8 mouse cellular contexts compared by ENCODE assay signal in genomic region chr5:38158947-38159633, GRCm38 (mm10). TPM values are rescaled to one million over a fixed set of nuclear protein-coding genes. Genes with fewer than 3 reads are reported as not detected.
DNase-seq lines count a peak whose midpoint lies in the region; ATAC-seq and TF ChIP-seq lines count a peak whose summit lies in the region.

No protein-coding gene starts in this region.

- peaks cover 2% of the 10 kb centered on the region; the same call in 1 of the 2 replicates for H3K27me3 ChIP-seq in spleen, adult 2 months (ENCODE audit: control insufficient read depth, insufficient read depth, low read length)
- H3K27me3 ChIP-seq in embryonic facial prominence, embryonic 13.5 days, result peaks cover 21% of the 10 kb centered on the region
- H3K27me3 ChIP-seq in heart, embryonic 10.5 days (ENCODE audit: insufficient read depth, poor library complexity, severe bottlenecking), result peaks cover 83% of the 10 kb centered on the region
- peaks cover 5% of the 10 kb centered on the region; the same call in 1 of the 2 replicates for H3K27me3 ChIP-seq in kidney, postnatal 0 days (ENCODE audit: insufficient read depth, low read length)
- H3K27me3 ChIP-seq in liver, embryonic 13.5 days, result peaks cover 72% of the 10 kb centered on the region
- H3K27me3 ChIP-seq in neural tube, embryonic 14.5 days (ENCODE audit: control insufficient read depth, insufficient read depth, low read length), result no peaks in the 10 kb centered on the region

- peak overlapping the region; percentile 93 for H3K9ac ChIP-seq in embryonic facial prominence, embryonic 13.5 days
- peak overlapping the region; percentile 67 for H3K9ac ChIP-seq in kidney, postnatal 0 days (ENCODE audit: low read depth, low read length)
- no peak overlapping the region; the same call in 1 of the 2 replicates for H3K9ac ChIP-seq in liver, embryonic 13.5 days
- peak overlapping the region; percentile 99 for H3K9ac ChIP-seq in neural tube, embryonic 14.5 days (replicated peaks; ENCODE audit: low read depth, low read length)

- DNase-seq in spleen, adult 2 months (ENCODE audit: low read depth in 1 of 2, low spot score in 2 of 2), result no peak
- DNase-seq in spleen, adult 12 weeks (ENCODE audit: low spot score), result no peak
- no peak for DNase-seq in heart, embryonic 10.5 days (ENCODE audit: low spot score)
- DNase-seq in kidney, postnatal 0 days (ENCODE audit: low spot score), result peak; percentile 77
- no peak for DNase-seq in liver, embryonic 13.5 days
- DNase-seq in thymus, postnatal 36 days, result peak; percentile 56 to 64

- H3K4me2 ChIP-seq in embryonic facial prominence, embryonic 13.5 days, result peak overlapping the region; percentile 76
- H3K4me2 ChIP-seq in kidney, postnatal 0 days (ENCODE audit: low read length), result peak overlapping the region; percentile 96
- H3K4me2 ChIP-seq in liver, embryonic 13.5 days, result peak overlapping the region; percentile 58
- peak overlapping the region; percentile 89 for H3K4me2 ChIP-seq in neural tube, embryonic 14.5 days (ENCODE audit: low read depth, low read length)

- TF ChIP-seq CTCF in spleen, adult 2 months (IDR thresholded peaks at IDR 0.05; ENCODE audit: extremely low read depth, insufficient read depth, insufficient read length, insufficient replicate concordance), result no peak
- TF ChIP-seq CTCF in kidney, postnatal 0 days (IDR thresholded peaks at IDR 0.05; ENCODE audit: low read depth), result no peak

- WGBS in spleen, adult 2 months, result 2% methylated on average over 79 of the region's 79 CpGs
- WGBS in embryonic facial prominence, embryonic 13.5 days, result under 1% methylated on average over 68 of the region's 79 CpGs
- WGBS in heart, embryonic 10.5 days, result under 1% methylated on average over 78 of the region's 79 CpGs
- WGBS in kidney, postnatal 0 days, result under 1% methylated on average over 61 of the region's 79 CpGs
- under 1% methylated on average over 68 of the region's 79 CpGs for WGBS in liver, embryonic 13.5 days (ENCODE audit: insufficient replicate concordance)
- WGBS in neural tube, embryonic 14.5 days, result 0% methylated on average over 72 of the region's 79 CpGs

- peaks cover 2% of the 10 kb centered on the region; the same call in 1 of the 2 replicates for H3K4me1 ChIP-seq in spleen, adult 2 months (ENCODE audit: control insufficient read depth, insufficient read depth, insufficient read length)
- peaks cover 21% of the 10 kb centered on the region for H3K4me1 ChIP-seq in embryonic facial prominence, embryonic 13.5 days
- peaks cover 9% of the 10 kb centered on the region for H3K4me1 ChIP-seq in heart, embryonic 10.5 days
- H3K4me1 ChIP-seq in kidney, postnatal 0 days (replicated peaks; ENCODE audit: insufficient read depth, low read length), result no peaks in the 10 kb centered on the region; the same call in 1 of the 2 replicates
- no peaks in the 10 kb centered on the region for H3K4me1 ChIP-seq in liver, embryonic 13.5 days (replicated peaks)
- peaks cover 41% of the 10 kb centered on the region for H3K4me1 ChIP-seq in neural tube, embryonic 14.5 days (ENCODE audit: control insufficient read depth, insufficient read depth, low read length)

- peak; percentile 50 for ATAC-seq in embryonic facial prominence, embryonic 13.5 days (ENCODE audit: insufficient number of reproducible peaks, insufficient read depth, low FRiP score, low TSS enrichment, low read depth)
- peak; percentile 38 for ATAC-seq in kidney, postnatal 0 days (replicated peaks; ENCODE audit: low FRiP score, low read depth)
- ATAC-seq in liver, embryonic 13.5 days (ENCODE audit: low read depth), result no peak
- ATAC-seq in neural tube, embryonic 14.5 days (ENCODE audit: low read depth), result peak; percentile 84

- no peak for TF ChIP-seq POLR2A in spleen, adult 2 months (IDR thresholded peaks at IDR 0.05; ENCODE audit: low read depth, low read length)

- no peak overlapping the region for H3K27ac ChIP-seq in spleen, adult 2 months (ENCODE audit: insufficient read depth, low read length)
- peak overlapping the region; percentile 81 for H3K27ac ChIP-seq in embryonic facial prominence, embryonic 13.5 days
- peak overlapping the region; percentile 82 for H3K27ac ChIP-seq in heart, embryonic 10.5 days
- no peak overlapping the region for H3K27ac ChIP-seq in kidney, postnatal 0 days
- H3K27ac ChIP-seq in liver, embryonic 13.5 days, result no peak overlapping the region
- H3K27ac ChIP-seq in neural tube, embryonic 14.5 days (ENCODE audit: low read depth, low read length), result peak overlapping the region; percentile 95

- no peaks in the 10 kb centered on the region for H3K36me3 ChIP-seq in spleen, adult 2 months (ENCODE audit: control insufficient read depth, insufficient read depth, low read length)
- peaks cover 34% of the 10 kb centered on the region for H3K36me3 ChIP-seq in embryonic facial prominence, embryonic 13.5 days
- H3K36me3 ChIP-seq in heart, embryonic 10.5 days, result peaks cover 10% of the 10 kb centered on the region
- 0 out of 2 replicates have a peak, but pooled peaks cover 5% of the 10 kb centered on the region for H3K36me3 ChIP-seq in kidney, postnatal 0 days (ENCODE audit: insufficient read depth, low read length)
- H3K36me3 ChIP-seq in liver, embryonic 13.5 days, result no peaks in the 10 kb centered on the region
- H3K36me3 ChIP-seq in neural tube, embryonic 14.5 days (ENCODE audit: control insufficient read depth, insufficient read depth, low read length), result peaks cover 30% of the 10 kb centered on the region

- H3K4me3 ChIP-seq in spleen, adult 2 months (ENCODE audit: extremely low read depth, insufficient read depth, insufficient read length), result peak overlapping the region; percentile 33; the same call in 1 of the 2 replicates
- H3K4me3 ChIP-seq in embryonic facial prominence, embryonic 13.5 days, result peak overlapping the region; percentile 86
- peak overlapping the region; percentile 78 for H3K4me3 ChIP-seq in heart, embryonic 10.5 days
- H3K4me3 ChIP-seq in kidney, postnatal 0 days (replicated peaks; ENCODE audit: low read depth, low read length), result peak overlapping the region; percentile 71
- peak overlapping the region; percentile 50 for H3K4me3 ChIP-seq in liver, embryonic 13.5 days (replicated peaks)
- peak overlapping the region; percentile 95 for H3K4me3 ChIP-seq in neural tube, embryonic 14.5 days (ENCODE audit: low read depth, low read length)

- no peaks in the 10 kb centered on the region for H3K9me3 ChIP-seq in embryonic facial prominence, embryonic 13.5 days
- H3K9me3 ChIP-seq in heart, embryonic 10.5 days, result no peaks in the 10 kb centered on the region
- H3K9me3 ChIP-seq in kidney, postnatal 0 days (replicated peaks; ENCODE audit: low read length), result no peaks in the 10 kb centered on the region
- H3K9me3 ChIP-seq in liver, embryonic 13.5 days (replicated peaks), result no peaks in the 10 kb centered on the region
- no peaks in the 10 kb centered on the region for H3K9me3 ChIP-seq in neural tube, embryonic 14.5 days (ENCODE audit: control insufficient read depth, low read length)

RNA-seq across cellular contexts. Expression of gene Nsg1, which starts 0.6 kb away (rescaled TPM):
- 2.8 and 4.3 TPM in 2 replicates for polyA plus RNA-seq in spleen, adult 2 months (2012; rRNA removed)
- polyA plus RNA-seq in embryonic facial prominence, embryonic 13.5 days (2015; fragmentation: Nextera tagmentation; extraction: Ambion mirVana), result 169 and 180 TPM in 2 replicates
- 17.4 and 32.6 TPM in 2 replicates for polyA plus RNA-seq in heart, embryonic 10.5 days (2016; fragmentation: Nextera tagmentation; extraction: Ambion mirVana)
- polyA plus RNA-seq in kidney, postnatal 0 days (2015; fragmentation: Nextera tagmentation; extraction: Ambion mirVana), result 26.4 and 32.7 TPM in 2 replicates
- polyA plus RNA-seq in liver, embryonic 13.5 days (2015; fragmentation: Nextera tagmentation; extraction: Ambion mirVana), result 3.7 and 4.6 TPM in 2 replicates
- 321 and 367 TPM in 2 replicates for polyA plus RNA-seq in neural tube, embryonic 14.5 days (2014; fragmentation: Nextera tagmentation; extraction: Ambion mirVana)

Comparison
In these comparisons a context has a peak if more than half of its experiments do, and no peak if none do; other contexts are left out.
1. DNase-seq: peak in kidney, postnatal 0 days (single experiment) and thymus, postnatal 36 days (2 of 2); none in spleen, adult 2 months (0 of 2), spleen, adult 12 weeks (single experiment), heart, embryonic 10.5 days (single experiment) and liver, embryonic 13.5 days (single experiment).
2. H3K27ac ChIP-seq: peak in embryonic facial prominence, embryonic 13.5 days (single experiment), heart, embryonic 10.5 days (single experiment) and neural tube, embryonic 14.5 days (single experiment); none in spleen, adult 2 months (single experiment), kidney, postnatal 0 days (single experiment) and liver, embryonic 13.5 days (single experiment).
3. H3K4me3 ChIP-seq: peak in every context shown above with its lines; median percentile 95 in neural tube, embryonic 14.5 days; 86 in embryonic facial prominence, embryonic 13.5 days; 78 in heart, embryonic 10.5 days; 71 in kidney, postnatal 0 days; 50 in liver, embryonic 13.5 days; 33 in spleen, adult 2 months.
4. Peak in every context shown above with its lines, with median percentiles within 50 percentile points of each other: H3K4me2 ChIP-seq.